Mouse (Mus musculus) lung, adult 2 months (tissue): ENCODE measurements around the gene E2f6.

Experiments
- CTCF ChIP-seq: fragments of 200-500 bp; IDR thresholded peaks from 2 replicates; pipeline ENCODE4 v1.5.1; 2011; ENCODE audit warnings: mild to moderate bottlenecking, low read length, control low read depth; ENCODE audit not compliant: insufficient read depth
- POLR2A ChIP-seq: fragments of 200-500 bp; IDR thresholded peaks from 2 replicates; pipeline ENCODE4 v1.6.1; 2011; ENCODE audit warnings: low read depth, mild to moderate bottlenecking, control low read depth, low read length, borderline replicate concordance; ENCODE audit errors: extremely low read depth

GRCm38 (mm10) chr12:16847204-16847792 lies 36.5 kb downstream of the E2f6 start:
- TF ChIP-seq POLR2A (no peak), CTCF (no peak)
